Mouse (Mus musculus): Measurements from ENCODE around the gene Ppl.

DNA sequence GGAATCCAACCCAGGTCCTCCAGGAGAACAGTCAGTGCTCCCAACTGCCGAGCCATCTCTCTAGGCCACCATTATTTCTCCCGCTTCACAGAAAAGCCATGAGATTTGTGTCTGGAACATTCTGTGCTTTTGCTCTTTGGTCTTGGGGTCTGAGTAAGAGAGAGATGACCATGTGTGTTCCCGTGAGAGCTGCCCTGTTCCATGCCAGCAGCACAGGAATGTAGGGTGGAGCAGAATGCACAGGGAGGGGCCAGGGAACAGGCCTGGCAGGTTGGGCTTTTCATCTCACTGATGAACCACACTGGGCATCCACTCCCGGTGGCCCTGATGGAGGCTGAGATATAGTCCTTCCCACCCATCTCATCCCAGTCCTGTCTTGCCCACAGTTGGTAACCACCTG is 12.8 kb downstream of the Ppl start:
- no peak for TF ChIP-seq CTCF (IDR thresholded peaks at IDR 0.05; ENCODE audit: control insufficient read depth, insufficient read depth, insufficient read length)
- TF ChIP-seq USF1 (IDR thresholded peaks at IDR 0.05; ENCODE audit: low read depth) = no peak
- TF ChIP-seq MAX (IDR thresholded peaks at IDR 0.05) = no peak
- TF ChIP-seq MYOG (IDR thresholded peaks at IDR 0.05; ENCODE audit: control insufficient read depth, extremely low read depth, insufficient read length) = no peak
- TF ChIP-seq FOSL1 (IDR thresholded peaks at IDR 0.05; ENCODE audit: insufficient read depth, low read length, poor library complexity, severe bottlenecking) = no peak
- no peak for TF ChIP-seq MYOD1 (IDR thresholded peaks at IDR 0.05; ENCODE audit: control insufficient read depth, insufficient read length, low read depth)

All from C2C12 (cell line).